Mouse (Mus musculus): ENCODE data around the gene Ube2o. TPM values are rescaled to one million over a fixed set of nuclear protein-coding genes. Genes with fewer than 3 reads are reported as not detected.

The Ube2o gene
- polyA plus RNA-seq, 1 experiment from 2014 or later: 18.7 TPM

GRCm38 (mm10) chr11:116604097-116604496 is 22.9 kb upstream of the Ube2o start:
- Histone ChIP-seq H3K36me3 (ENCODE audit: control insufficient read depth, insufficient read depth, low read length) (no peaks in the 10 kb centered on the region), H3K4me3 (ENCODE audit: low read depth, low read length) (no peak overlapping the region), H3K4me2 (no peak overlapping the region), H3K27ac (ENCODE audit: low read depth, low read length) (no peak overlapping the region), H3K9ac (ENCODE audit: low read length) (no peak overlapping the region), H3K4me1 (ENCODE audit: control insufficient read depth, insufficient read depth, low read length) (no peaks in the 10 kb centered on the region), H3K27me3 (ENCODE audit: control insufficient read depth, insufficient read depth, low read length) (no peaks in the 10 kb centered on the region), H3K9me3 (ENCODE audit: control insufficient read depth, low read length) (no peaks in the 10 kb centered on the region)
- WGBS: 91% methylated on average over 12 of the region's 12 CpGs
- DNase-seq (ENCODE audit: low spot score, missing footprints): no peak
- no peak for ATAC-seq (ENCODE audit: low FRiP score)

- Histone ChIP-seq H3K27me3 (ENCODE audit: control insufficient read depth, insufficient read depth, low read length) (no peaks in the 10 kb centered on the region), H3K4me2 (no peak overlapping the region), H3K4me1 (ENCODE audit: control insufficient read depth, insufficient read depth, low read length) (no peaks in the 10 kb centered on the region), H3K9me3 (ENCODE audit: control insufficient read depth, low read length) (no peaks in the 10 kb centered on the region), H3K9ac (ENCODE audit: low read length) (no peak overlapping the region), H3K36me3 (ENCODE audit: control insufficient read depth, insufficient read depth, low read length) (no peaks in the 10 kb centered on the region), H3K27ac (ENCODE audit: low read depth, low read length) (no peak overlapping the region), H3K4me3 (ENCODE audit: low read depth, low read length) (no peak overlapping the region)
- DNase-seq (ENCODE audit: low spot score, missing footprints) (no peak), ATAC-seq (ENCODE audit: low FRiP score) (no peak)
- WGBS: 92% methylated on average over 10 of the region's 10 CpGs
Measured at GRCm38 (mm10) chr11:116603339-116603738, 22.1 kb upstream of the Ube2o start.

- DNase-seq (ENCODE audit: low spot score, missing footprints): no peak
- Histone ChIP-seq H3K36me3 (ENCODE audit: control insufficient read depth, insufficient read depth, low read length) (no peaks in the 10 kb centered on the region), H3K27me3 (ENCODE audit: control insufficient read depth, insufficient read depth, low read length) (no peaks in the 10 kb centered on the region), H3K9ac (ENCODE audit: low read length) (no peak overlapping the region), H3K9me3 (ENCODE audit: control insufficient read depth, low read length) (no peaks in the 10 kb centered on the region), H3K27ac (ENCODE audit: low read depth, low read length) (no peak overlapping the region), H3K4me1 (ENCODE audit: control insufficient read depth, insufficient read depth, low read length) (no peaks in the 10 kb centered on the region), H3K4me2 (no peak overlapping the region), H3K4me3 (ENCODE audit: low read depth, low read length) (no peak overlapping the region)
- no peak for ATAC-seq (ENCODE audit: low FRiP score)
- 87% methylated on average over 8 of the region's 8 CpGs for WGBS
Measured at GRCm38 (mm10) chr11:116602043-116602442, 20.8 kb upstream of the Ube2o start.

- Histone ChIP-seq H3K27ac (ENCODE audit: low read depth, low read length) (no peak overlapping the region), H3K9ac (ENCODE audit: low read length) (no peak overlapping the region), H3K4me2 (no peak overlapping the region), H3K36me3 (ENCODE audit: control insufficient read depth, insufficient read depth, low read length) (no peaks in the 10 kb centered on the region), H3K9me3 (ENCODE audit: control insufficient read depth, low read length) (no peaks in the 10 kb centered on the region), H3K4me3 (ENCODE audit: low read depth, low read length) (no peak overlapping the region), H3K4me1 (ENCODE audit: control insufficient read depth, insufficient read depth, low read length) (no peaks in the 10 kb centered on the region), H3K27me3 (ENCODE audit: control insufficient read depth, insufficient read depth, low read length) (no peaks in the 10 kb centered on the region)
- no peak for ATAC-seq (ENCODE audit: low FRiP score)
- no peak for DNase-seq (ENCODE audit: low spot score, missing footprints)
- WGBS: 89% methylated on average over 8 of the region's 8 CpGs
Measured at GRCm38 (mm10) chr11:116601166-116601565, 19.9 kb upstream of the Ube2o start.

- Histone ChIP-seq H3K9ac (ENCODE audit: low read length) (no peak overlapping the region), H3K27me3 (ENCODE audit: control insufficient read depth, insufficient read depth, low read length) (no peaks in the 10 kb centered on the region), H3K9me3 (ENCODE audit: control insufficient read depth, low read length) (no peaks in the 10 kb centered on the region), H3K4me2 (no peak overlapping the region), H3K27ac (ENCODE audit: low read depth, low read length) (no peak overlapping the region), H3K4me1 (ENCODE audit: control insufficient read depth, insufficient read depth, low read length) (no peaks in the 10 kb centered on the region), H3K4me3 (ENCODE audit: low read depth, low read length) (no peak overlapping the region), H3K36me3 (ENCODE audit: control insufficient read depth, insufficient read depth, low read length) (no peaks in the 10 kb centered on the region)
- DNase-seq (ENCODE audit: low spot score, missing footprints): no peak
- no peak for ATAC-seq (ENCODE audit: low FRiP score)
- 93% methylated on average over 15 of the region's 15 CpGs for WGBS
Measured at GRCm38 (mm10) chr11:116599230-116599629, 18.0 kb upstream of the Ube2o start.

GRCm38 (mm10) chr11:116598193-116598592 is 16.9 kb upstream of the Ube2o start:
- no peak overlapping the region for H3K9ac ChIP-seq (ENCODE audit: low read length)
- ATAC-seq (ENCODE audit: low FRiP score) (no peak), DNase-seq (ENCODE audit: low spot score, missing footprints) (no peak)
- H3K4me3 ChIP-seq (ENCODE audit: low read depth, low read length): no peak overlapping the region
- H3K4me1 ChIP-seq (ENCODE audit: control insufficient read depth, insufficient read depth, low read length): no peaks in the 10 kb centered on the region
- no peak overlapping the region for H3K4me2 ChIP-seq
- H3K36me3 ChIP-seq (ENCODE audit: control insufficient read depth, insufficient read depth, low read length): no peaks in the 10 kb centered on the region
- WGBS: 95% methylated on average over 8 of the region's 8 CpGs
- no peak overlapping the region for H3K27ac ChIP-seq (ENCODE audit: low read depth, low read length)
- H3K9me3 ChIP-seq (ENCODE audit: control insufficient read depth, low read length): no peaks in the 10 kb centered on the region
- H3K27me3 ChIP-seq (ENCODE audit: control insufficient read depth, insufficient read depth, low read length): no peaks in the 10 kb centered on the region

GRCm38 (mm10) chr11:116596766-116597165 is 15.5 kb upstream of the Ube2o start:
- Histone ChIP-seq H3K4me1 (ENCODE audit: control insufficient read depth, insufficient read depth, low read length) (no peaks in the 10 kb centered on the region; the same call in 1 of the 2 replicates), H3K9me3 (ENCODE audit: control insufficient read depth, low read length) (no peaks in the 10 kb centered on the region), H3K4me3 (ENCODE audit: low read depth, low read length) (no peak overlapping the region), H3K9ac (ENCODE audit: low read length) (no peak overlapping the region), H3K36me3 (ENCODE audit: control insufficient read depth, insufficient read depth, low read length) (no peaks in the 10 kb centered on the region), H3K27ac (ENCODE audit: low read depth, low read length) (no peak overlapping the region), H3K27me3 (ENCODE audit: control insufficient read depth, insufficient read depth, low read length) (no peaks in the 10 kb centered on the region), H3K4me2 (no peak overlapping the region)
- ATAC-seq (ENCODE audit: low FRiP score): no peak
- 87% methylated on average over 19 of the region's 19 CpGs for WGBS
- no peak for DNase-seq (ENCODE audit: low spot score, missing footprints)

- DNase-seq (ENCODE audit: low spot score, missing footprints): no peak
- 54% methylated on average over 4 of the region's 4 CpGs for WGBS
- Histone ChIP-seq H3K27ac (ENCODE audit: low read depth, low read length) (no peak overlapping the region), H3K9me3 (ENCODE audit: control insufficient read depth, low read length) (no peaks in the 10 kb centered on the region), H3K9ac (ENCODE audit: low read length) (no peak overlapping the region), H3K4me3 (ENCODE audit: low read depth, low read length) (no peak overlapping the region), H3K36me3 (ENCODE audit: control insufficient read depth, insufficient read depth, low read length) (no peaks in the 10 kb centered on the region), H3K4me1 (ENCODE audit: control insufficient read depth, insufficient read depth, low read length) (no peaks in the 10 kb centered on the region; the same call in 1 of the 2 replicates), H3K4me2 (no peak overlapping the region), H3K27me3 (ENCODE audit: control insufficient read depth, insufficient read depth, low read length) (no peaks in the 10 kb centered on the region)
- ATAC-seq (ENCODE audit: low FRiP score): no peak
Measured at GRCm38 (mm10) chr11:116593345-116593744, 12.1 kb upstream of the Ube2o start.

- no peak overlapping the region for H3K27ac ChIP-seq (ENCODE audit: low read depth, low read length)
- H3K36me3 ChIP-seq (ENCODE audit: control insufficient read depth, insufficient read depth, low read length): no peaks in the 10 kb centered on the region
- H3K4me3 ChIP-seq (ENCODE audit: low read depth, low read length): no peak overlapping the region
- H3K4me2 ChIP-seq: no peak overlapping the region
- no peaks in the 10 kb centered on the region for H3K27me3 ChIP-seq (ENCODE audit: control insufficient read depth, insufficient read depth, low read length)
- DNase-seq (ENCODE audit: low spot score, missing footprints) (peak; percentile 100), ATAC-seq (ENCODE audit: low FRiP score) (peak; percentile 75)
- H3K4me1 ChIP-seq (ENCODE audit: control insufficient read depth, insufficient read depth, low read length): no peaks in the 10 kb centered on the region; the same call in 1 of the 2 replicates
- H3K9me3 ChIP-seq (ENCODE audit: control insufficient read depth, low read length): no peaks in the 10 kb centered on the region
- no peak overlapping the region for H3K9ac ChIP-seq (ENCODE audit: low read length)
Measured at GRCm38 (mm10) chr11:116592428-116592827, 11.2 kb upstream of the Ube2o start.

- no peaks in the 10 kb centered on the region for H3K9me3 ChIP-seq (ENCODE audit: control insufficient read depth, low read length)
- H3K4me1 ChIP-seq (ENCODE audit: control insufficient read depth, insufficient read depth, low read length): peaks cover 2% of the 10 kb centered on the region; the same call in 1 of the 2 replicates
- 82% methylated on average over 4 of the region's 4 CpGs for WGBS
- ATAC-seq (ENCODE audit: low FRiP score): no peak
- H3K27ac ChIP-seq (ENCODE audit: low read depth, low read length): no peak overlapping the region
- no peaks in the 10 kb centered on the region for H3K27me3 ChIP-seq (ENCODE audit: control insufficient read depth, insufficient read depth, low read length)
- H3K9ac ChIP-seq (ENCODE audit: low read length): no peak overlapping the region
- H3K36me3 ChIP-seq (ENCODE audit: control insufficient read depth, insufficient read depth, low read length): no peaks in the 10 kb centered on the region
- no peak overlapping the region for H3K4me3 ChIP-seq (ENCODE audit: low read depth, low read length)
- no peak for DNase-seq (ENCODE audit: low spot score, missing footprints)
- no peak overlapping the region for H3K4me2 ChIP-seq
Measured at GRCm38 (mm10) chr11:116591621-116592020, 10.4 kb upstream of the Ube2o start.

All from midbrain, embryonic 11.5 days (tissue).